Mouse (Mus musculus) lung, adult 2 months (tissue): ENCODE data around the gene Hist1h4k.

Experiments
- CTCF ChIP-seq: fragments of 200-500 bp; IDR thresholded peaks from 2 replicates; pipeline ENCODE4 v1.5.1; 2011; ENCODE audit warnings: mild to moderate bottlenecking, low read length, control low read depth; ENCODE audit not compliant: insufficient read depth
- POLR2A ChIP-seq: fragments of 200-500 bp; IDR thresholded peaks from 2 replicates; pipeline ENCODE4 v1.6.1; 2011; ENCODE audit warnings: low read depth, mild to moderate bottlenecking, control low read depth, low read length, borderline replicate concordance; ENCODE audit errors: extremely low read depth

GRCm38 (mm10) chr13:21710031-21710711, 40.1 kb downstream of the Hist1h4k start:
- TF ChIP-seq CTCF (peak; percentile 81), POLR2A (no peak)
